Mouse (Mus musculus) hindbrain, embryonic 13.5 days (tissue): ENCODE measurements around the gene Rnf208. TPM values are rescaled to one million over a fixed set of nuclear protein-coding genes. Genes with fewer than 3 reads are reported as not detected.

Experiments
- ATAC-seq: fragments of 200-750 bp; cut with Nextera tagmentation; 2 replicates; pipeline ENCODE4 v1.8.0; 2017; ENCODE audit warnings: moderate TSS enrichment; ENCODE audit not compliant: low FRiP score
- H3K27ac ChIP-seq: fragments of 300-500 bp; sonication (generic); 2 replicates; pipeline ENCODE4 v1.5.1; 2015; ENCODE audit warnings: inconsistent platforms, mild to moderate bottlenecking, moderate library complexity
- H3K27me3 ChIP-seq: fragments of 300-500 bp; sonication (generic); 2 replicates; pipeline ENCODE4 v1.6.1; 2015; ENCODE audit warnings: mild to moderate bottlenecking, inconsistent platforms
- H3K36me3 ChIP-seq: fragments of 300-500 bp; sonication (generic); 2 replicates; pipeline ENCODE4 v1.6.1; 2015; ENCODE audit warnings: mild to moderate bottlenecking, inconsistent platforms
- H3K4me1 ChIP-seq: fragments of 300-500 bp; sonication (generic); replicated peaks from 2 replicates; pipeline ENCODE4 v1.6.1; 2015; ENCODE audit warnings: inconsistent platforms
- H3K4me2 ChIP-seq: fragments of 300-500 bp; sonication (generic); 2 replicates; pipeline ENCODE4 v1.6.1; 2015; ENCODE audit warnings: inconsistent platforms, mild to moderate bottlenecking, moderate library complexity
- H3K4me3 ChIP-seq: fragments of 300-500 bp; sonication (generic); 2 replicates; pipeline ENCODE4 v1.5.1; 2015; ENCODE audit warnings: mild to moderate bottlenecking, inconsistent platforms
- H3K9ac ChIP-seq: fragments of 300-500 bp; sonication (generic); 2 replicates; pipeline ENCODE4 v1.6.1; 2015; ENCODE audit warnings: mild to moderate bottlenecking, inconsistent platforms
- H3K9me3 ChIP-seq: fragments of 300-500 bp; sonication (generic); 2 replicates; pipeline ENCODE4 v1.6.1; 2016; ENCODE audit warnings: inconsistent platforms
- WGBS: fragments of 180-500 bp; shearing (Covaris S2); methylation state at CpG from one replicate; pipeline ENCODE4 v1.1.7; 2015; 5-methylcytosine and 5-hydroxymethylcytosine counted together
- polyA plus RNA-seq: library from polyadenylated mRNA; unstranded; fragments of >200 nt; fragmentation: Nextera tagmentation; extraction: Ambion mirVana; gene quantifications from 2 replicates; pipeline ENCODE4 v1.2.1, GENCODE M21; 2015

The Rnf208 gene
- polyA plus RNA-seq, 1 experiment from 2014 or later: 90.3 TPM

GRCm38 (mm10) chr2:25289651-25290050 lies 47.6 kb downstream of the Rnf208 start, which contains the start of gene Lrrc26:
Gene Lrrc26, plus strand, starts transcription at chr2:25289915.
- peak within 1 kb of the TSS; percentile 52 for H3K4me2 ChIP-seq
- H3K27me3 ChIP-seq: peaks cover 81% of the 10 kb centered on the region
- H3K9ac ChIP-seq: peak within 1 kb of the TSS; percentile 51
- H3K27ac ChIP-seq: no peak within 1 kb of the TSS
- peaks cover 24% of the 10 kb centered on the region for H3K36me3 ChIP-seq
- peak within 1 kb of the TSS; percentile 29 for H3K4me3 ChIP-seq
- no peaks in the 10 kb centered on the region for H3K9me3 ChIP-seq
- no peak for ATAC-seq
- peaks cover 42% of the 10 kb centered on the region for H3K4me1 ChIP-seq
- 7% methylated on average over 11 of the region's 11 CpGs for WGBS

GRCm38 (mm10) chr2:25290101-25290815 lies 48.2 kb downstream of the Rnf208 start:
- H3K4me1 ChIP-seq: peaks cover 42% of the 10 kb centered on the region
- no peaks in the 10 kb centered on the region for H3K9me3 ChIP-seq
- H3K9ac ChIP-seq: peak overlapping the region; percentile 51
- peak overlapping the region; percentile 52 for H3K4me2 ChIP-seq
- H3K27ac ChIP-seq: no peak overlapping the region
- WGBS: 2% methylated on average over 54 of the region's 54 CpGs
- peaks cover 24% of the 10 kb centered on the region for H3K36me3 ChIP-seq
- peak overlapping the region; percentile 29 for H3K4me3 ChIP-seq
- 0 out of 2 replicates have a peak, but pooled peaks have one; percentile 25 for ATAC-seq
- H3K27me3 ChIP-seq: peaks cover 87% of the 10 kb centered on the region

GRCm38 (mm10) chr2:25290816-25291130 lies 48.7 kb downstream of the Rnf208 start:
- H3K4me3 ChIP-seq: peak overlapping the region; percentile 29
- peaks cover 42% of the 10 kb centered on the region for H3K4me1 ChIP-seq
- WGBS: 1% methylated on average over 18 of the region's 18 CpGs
- ATAC-seq: no peak
- H3K9ac ChIP-seq: peak overlapping the region; percentile 51
- no peaks in the 10 kb centered on the region for H3K9me3 ChIP-seq
- no peak overlapping the region for H3K27ac ChIP-seq
- H3K36me3 ChIP-seq: peaks cover 24% of the 10 kb centered on the region
- H3K27me3 ChIP-seq: peaks cover 92% of the 10 kb centered on the region
- H3K4me2 ChIP-seq: peak overlapping the region; percentile 52

- no peaks in the 10 kb centered on the region for H3K9me3 ChIP-seq
- peaks cover 98% of the 10 kb centered on the region for H3K27me3 ChIP-seq
- peaks cover 24% of the 10 kb centered on the region for H3K36me3 ChIP-seq
- peaks cover 42% of the 10 kb centered on the region for H3K4me1 ChIP-seq
- H3K9ac ChIP-seq: peak overlapping the region; percentile 51; the same call in 1 of the 2 replicates
- H3K4me2 ChIP-seq: peak overlapping the region; percentile 52
- H3K27ac ChIP-seq: no peak overlapping the region
- WGBS: 6% methylated on average over 28 of the region's 32 CpGs
- H3K4me3 ChIP-seq: peak overlapping the region; percentile 29
- peak; percentile 6; the same call in 1 of the 2 replicates for ATAC-seq
These were observed 49.4 kb downstream of the Rnf208 start for GRCm38 (mm10) chr2:25291184-25292053.

GRCm38 (mm10) chr2:25292054-25292544 lies 50.0 kb downstream of the Rnf208 start:
- no peaks in the 10 kb centered on the region for H3K9me3 ChIP-seq
- H3K4me1 ChIP-seq: peaks cover 40% of the 10 kb centered on the region
- peaks cover 27% of the 10 kb centered on the region for H3K36me3 ChIP-seq
- peak; percentile 12; the same call in 1 of the 2 replicates for ATAC-seq
- WGBS: 4% methylated on average over 37 of the region's 43 CpGs
- H3K27me3 ChIP-seq: peaks cover 100% of the 10 kb centered on the region
- peak overlapping the region; percentile 43 for H3K4me2 ChIP-seq
- peak overlapping the region; percentile 65 for H3K9ac ChIP-seq
- H3K27ac ChIP-seq: no peak overlapping the region
- peak overlapping the region; percentile 28 for H3K4me3 ChIP-seq

GRCm38 (mm10) chr2:25292856-25293255 lies 50.8 kb downstream of the Rnf208 start:
- Histone ChIP-seq H3K4me2 (peak overlapping the region; percentile 43; the same call in 1 of the 2 replicates), H3K27ac (no peak overlapping the region), H3K9me3 (no peaks in the 10 kb centered on the region), H3K4me3 (peak overlapping the region; percentile 28; the same call in 1 of the 2 replicates), H3K4me1 (peaks cover 36% of the 10 kb centered on the region), H3K9ac (no peak overlapping the region), H3K27me3 (peaks cover 100% of the 10 kb centered on the region), H3K36me3 (peaks cover 34% of the 10 kb centered on the region)
- ATAC-seq: no peak
- WGBS: 0% methylated on average over 1 of the region's 1 CpGs

- H3K4me2 ChIP-seq: no peak overlapping the region
- H3K4me3 ChIP-seq: no peak overlapping the region
- WGBS: 75% methylated on average over 9 of the region's 9 CpGs
- H3K27me3 ChIP-seq: peaks cover 100% of the 10 kb centered on the region
- no peaks in the 10 kb centered on the region for H3K9me3 ChIP-seq
- no peak overlapping the region for H3K9ac ChIP-seq
- ATAC-seq: no peak
- no peak overlapping the region for H3K27ac ChIP-seq
- H3K4me1 ChIP-seq: peaks cover 36% of the 10 kb centered on the region
- peaks cover 34% of the 10 kb centered on the region for H3K36me3 ChIP-seq
These were observed 51.7 kb downstream of the Rnf208 start for GRCm38 (mm10) chr2:25293706-25294105.

Other genes starting within 250 kb of the Rnf208 start
- gene Nsmf, start 187.9 kb upstream of the Rnf208 start, polyA plus RNA-seq: 130 and 136 TPM in 2 replicates
- not detected in 2 replicates for gene Entpd8, start 162.0 kb upstream of the Rnf208 start, polyA plus RNA-seq
- gene Noxa1, start 147.1 kb upstream of the Rnf208 start, polyA plus RNA-seq: not detected in 2 replicates
- gene Nrarp, start 61.5 kb upstream of the Rnf208 start, polyA plus RNA-seq: 21.4 and 24.6 TPM in 2 replicates
- gene Tor4a, start 45.4 kb upstream of the Rnf208 start, polyA plus RNA-seq: 1.6 and 1.9 TPM in 2 replicates
- 98.3 and 104 TPM in 2 replicates for gene Nelfb, start 30.8 kb upstream of the Rnf208 start, polyA plus RNA-seq
- not detected in 2 replicates for gene Stpg3, start 27.6 kb upstream of the Rnf208 start, polyA plus RNA-seq
- 0.40 and 1.3 TPM in 2 replicates for gene Fam166a, start 23.5 kb upstream of the Rnf208 start, polyA plus RNA-seq
- gene Tubb4b, start 17.6 kb upstream of the Rnf208 start, polyA plus RNA-seq: 349 and 363 TPM in 2 replicates
- not detected in 2 replicates for gene Slc34a3, start 7.9 kb upstream of the Rnf208 start, polyA plus RNA-seq
- gene Rnf224, start 5.5 kb upstream of the Rnf208 start, polyA plus RNA-seq: not detected in 2 replicates
- 0.26 TPM in 1 of 2 replicates, not detected in the other for gene Cysrt1, start 197 bp downstream of the Rnf208 start, polyA plus RNA-seq
- gene AL732309.1, start 4.6 kb downstream of the Rnf208 start, polyA plus RNA-seq: 5.1 and 6.2 TPM in 2 replicates
- gene Tmem203, start 13.2 kb downstream of the Rnf208 start, polyA plus RNA-seq: 18.6 and 20.9 TPM in 2 replicates
- gene Tprn, start 20.4 kb downstream of the Rnf208 start, polyA plus RNA-seq: 16.2 and 17.6 TPM in 2 replicates
- gene Ssna1, start 30.2 kb downstream of the Rnf208 start, polyA plus RNA-seq: 189 and 199 TPM in 2 replicates
- gene Anapc2, start 30.2 kb downstream of the Rnf208 start, polyA plus RNA-seq: 143 TPM in 2 replicates
- gene Tmem210, start 45.9 kb downstream of the Rnf208 start, polyA plus RNA-seq: not detected in 2 replicates
- 0.22 TPM in 1 of 2 replicates, not detected in the other for gene Lrrc26, start 47.7 kb downstream of the Rnf208 start, polyA plus RNA-seq
- gene Grin1, start 76.9 kb downstream of the Rnf208 start, polyA plus RNA-seq: 22.5 and 24.5 TPM in 2 replicates
- gene Man1b1, start 90.1 kb downstream of the Rnf208 start, polyA plus RNA-seq: 50.0 and 59.8 TPM in 2 replicates
- gene Dpp7, start 114.1 kb downstream of the Rnf208 start, polyA plus RNA-seq: 22.8 and 23.0 TPM in 2 replicates
- 5.2 and 6.2 TPM in 2 replicates for gene Uap1l1, start 123.4 kb downstream of the Rnf208 start, polyA plus RNA-seq
- gene Sapcd2, start 130.1 kb downstream of the Rnf208 start, polyA plus RNA-seq: 9.6 and 16.5 TPM in 2 replicates
- 2.6 and 3.6 TPM in 2 replicates for gene Entpd2, start 153.6 kb downstream of the Rnf208 start, polyA plus RNA-seq
- gene Npdc1, start 157.1 kb downstream of the Rnf208 start, polyA plus RNA-seq: 411 and 423 TPM in 2 replicates
- gene Fut7, start 181.0 kb downstream of the Rnf208 start, polyA plus RNA-seq: 0.19 TPM in 1 of 2 replicates, not detected in the other
- gene Abca2, start 186.4 kb downstream of the Rnf208 start, polyA plus RNA-seq: 10.0 and 11.6 TPM in 2 replicates
- gene Clic3, start 214.6 kb downstream of the Rnf208 start, polyA plus RNA-seq: 3.4 and 3.7 TPM in 2 replicates
- gene Paxx, start 218.8 kb downstream of the Rnf208 start, polyA plus RNA-seq: 91.6 and 98.8 TPM in 2 replicates
- gene Ptgds, start 227.8 kb downstream of the Rnf208 start, polyA plus RNA-seq: 50.3 and 50.5 TPM in 2 replicates